Mouse (Mus musculus) heart, embryonic 12.5 days (tissue): ENCODE measurements around the gene Rnf222. TPM values are rescaled to one million over a fixed set of nuclear protein-coding genes. Genes with fewer than 3 reads are reported as not detected.

Source experiments
- ATAC-seq: fragments of 200-750 bp; cut with Nextera tagmentation; 2 replicates; pipeline ENCODE4 v1.8.0; 2017; ENCODE audit warnings: moderate TSS enrichment, moderate library complexity; ENCODE audit not compliant: insufficient number of reproducible peaks, low FRiP score
- H3K27ac ChIP-seq: fragments of 300-500 bp; sonication (generic); 2 replicates; pipeline ENCODE4 v1.5.1; 2016; ENCODE audit warnings: mild to moderate bottlenecking, moderate library complexity; ENCODE audit not compliant: poor library complexity, severe bottlenecking
- H3K27me3 ChIP-seq: fragments of 300-500 bp; sonication (generic); replicated peaks from 2 replicates; pipeline ENCODE4 v1.6.1; 2016; ENCODE audit warnings: mild to moderate bottlenecking, moderate library complexity
- H3K36me3 ChIP-seq: fragments of 300-500 bp; sonication (generic); 2 replicates; pipeline ENCODE4 v1.6.1; 2016; ENCODE audit warnings: mild to moderate bottlenecking, moderate library complexity
- H3K4me1 ChIP-seq: fragments of 300-500 bp; sonication (generic); replicated peaks from 2 replicates; pipeline ENCODE4 v1.6.1; 2016; ENCODE audit warnings: mild to moderate bottlenecking
- H3K4me2 ChIP-seq: fragments of 300-500 bp; sonication (generic); 2 replicates; pipeline ENCODE4 v1.6.1; 2016; ENCODE audit warnings: mild to moderate bottlenecking, moderate library complexity
- H3K4me3 ChIP-seq: fragments of 300-500 bp; sonication (generic); 2 replicates; pipeline ENCODE4 v1.5.1; 2016; ENCODE audit warnings: mild to moderate bottlenecking
- H3K9ac ChIP-seq: fragments of 300-500 bp; sonication (generic); 2 replicates; pipeline ENCODE4 v1.6.1; 2016; ENCODE audit warnings: mild to moderate bottlenecking, moderate library complexity
- H3K9me3 ChIP-seq: fragments of 300-500 bp; sonication (generic); replicated peaks from 2 replicates; pipeline ENCODE4 v1.6.1; 2016; ENCODE audit warnings: mild to moderate bottlenecking, moderate library complexity
- WGBS: fragments of 180-500 bp; shearing (Covaris S2); methylation state at CpG from one replicate; pipeline ENCODE4 v1.1.7; 2016; 5-methylcytosine and 5-hydroxymethylcytosine counted together
- polyA plus RNA-seq: library from polyadenylated mRNA; unstranded; fragments of >200 nt; fragmentation: Nextera tagmentation; extraction: Ambion mirVana; gene quantifications from 2 replicates; pipeline ENCODE4 v1.2.1, GENCODE M21; 2016

Gene Rnf222
- polyA plus RNA-seq, 1 experiment from 2014 or later, result 0.17 TPM

DNA sequence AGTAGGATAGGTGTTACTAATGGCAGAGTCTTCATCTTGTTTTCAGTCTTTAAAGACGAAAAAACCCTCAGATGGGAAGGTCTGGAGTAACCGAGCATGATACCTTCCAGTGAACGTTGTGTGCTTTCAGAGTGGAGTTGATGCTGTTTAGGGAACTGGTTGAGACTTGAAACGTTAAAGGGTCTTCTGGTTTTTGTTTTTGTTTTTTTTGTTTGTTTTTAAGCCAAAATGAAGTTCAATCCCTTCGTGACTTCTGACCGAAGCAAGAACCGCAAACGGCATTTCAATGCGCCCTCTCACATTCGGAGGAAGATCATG lies 13.7 kb downstream of the Rnf222 start:
- Histone ChIP-seq H3K4me2 (peak overlapping the region; percentile 88), H3K4me1 (peaks cover 15% of the 10 kb centered on the region), H3K36me3 (peaks cover 46% of the 10 kb centered on the region), H3K9ac (peak overlapping the region; percentile 93), H3K27ac (peak overlapping the region; percentile 94), H3K27me3 (no peaks in the 10 kb centered on the region), H3K4me3 (peak overlapping the region; percentile 78), H3K9me3 (no peaks in the 10 kb centered on the region)
- under 1% methylated on average over 10 of the region's 10 CpGs for WGBS
- ATAC-seq, result no peak

- Histone ChIP-seq H3K9ac (peak overlapping the region; percentile 93), H3K36me3 (peaks cover 50% of the 10 kb centered on the region), H3K27ac (0 out of 2 replicates have a peak overlapping the region, but pooled peaks have one; percentile 28), H3K4me3 (peak overlapping the region; percentile 78), H3K9me3 (no peaks in the 10 kb centered on the region), H3K4me1 (peaks cover 15% of the 10 kb centered on the region), H3K27me3 (no peaks in the 10 kb centered on the region), H3K4me2 (peak overlapping the region; percentile 88)
- 2% methylated on average over 11 of the region's 11 CpGs for WGBS
- ATAC-seq, result no peak
These were observed 14.0 kb downstream of the Rnf222 start for GRCm38 (mm10) chr11:68902367-68902766.

DNA sequence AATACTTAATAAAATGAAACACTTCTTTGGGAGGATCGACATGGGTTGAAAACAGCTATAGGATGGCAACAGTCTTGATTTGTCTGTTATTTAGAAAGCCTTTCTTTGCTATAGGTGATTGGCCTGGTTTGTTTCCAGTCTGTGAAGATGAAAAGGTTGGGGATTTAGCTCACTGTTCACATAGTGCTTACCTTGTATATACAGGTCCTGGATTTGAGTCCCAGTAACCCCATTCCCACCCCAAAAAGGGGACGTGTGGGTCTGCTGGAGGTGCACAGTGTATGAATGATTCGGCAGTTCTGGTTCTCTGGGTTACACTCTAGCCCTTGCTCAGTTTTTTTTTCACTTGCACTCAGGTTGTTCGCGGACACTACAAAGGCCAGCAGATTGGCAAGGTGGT lies 14.5 kb downstream of the Rnf222 start:
- no peaks in the 10 kb centered on the region for H3K9me3 ChIP-seq
- H3K27ac ChIP-seq, result 0 out of 2 replicates have a peak overlapping the region, but pooled peaks have one; percentile 28
- no peak for ATAC-seq
- peaks cover 51% of the 10 kb centered on the region for H3K36me3 ChIP-seq
- peak overlapping the region; percentile 88 for H3K4me2 ChIP-seq
- H3K4me1 ChIP-seq, result peaks cover 15% of the 10 kb centered on the region
- H3K27me3 ChIP-seq, result no peaks in the 10 kb centered on the region
- WGBS, result 75% methylated on average over 5 of the region's 5 CpGs
- H3K9ac ChIP-seq, result peak overlapping the region; percentile 93
- H3K4me3 ChIP-seq, result peak overlapping the region; percentile 78

- Histone ChIP-seq H3K4me2 (no peak overlapping the region), H3K9me3 (no peaks in the 10 kb centered on the region), H3K4me1 (peaks cover 18% of the 10 kb centered on the region), H3K36me3 (peaks cover 51% of the 10 kb centered on the region), H3K27me3 (no peaks in the 10 kb centered on the region), H3K4me3 (no peak overlapping the region), H3K9ac (no peak overlapping the region), H3K27ac (no peak overlapping the region)
- ATAC-seq, result no peak
- 85% methylated on average over 2 of the region's 2 CpGs for WGBS
These were observed 15.4 kb downstream of the Rnf222 start for GRCm38 (mm10) chr11:68903775-68904174.

GRCm38 (mm10) chr11:68904375-68905137 lies 16.2 kb downstream of the Rnf222 start:
- Histone ChIP-seq H3K4me1 (peaks cover 24% of the 10 kb centered on the region), H3K4me2 (no peak overlapping the region), H3K9me3 (no peaks in the 10 kb centered on the region), H3K27ac (no peak overlapping the region), H3K27me3 (no peaks in the 10 kb centered on the region), H3K9ac (no peak overlapping the region), H3K36me3 (peaks cover 51% of the 10 kb centered on the region), H3K4me3 (no peak overlapping the region)
- 88% methylated on average over 8 of the region's 8 CpGs for WGBS
- no peak for ATAC-seq

- Histone ChIP-seq H3K36me3 (peaks cover 51% of the 10 kb centered on the region), H3K9ac (no peak overlapping the region), H3K9me3 (no peaks in the 10 kb centered on the region), H3K4me2 (no peak overlapping the region), H3K27ac (no peak overlapping the region), H3K4me3 (no peak overlapping the region), H3K4me1 (peaks cover 24% of the 10 kb centered on the region), H3K27me3 (no peaks in the 10 kb centered on the region)
- ATAC-seq, result no peak
- 86% methylated on average over 3 of the region's 3 CpGs for WGBS
These were observed 16.8 kb downstream of the Rnf222 start for GRCm38 (mm10) chr11:68905138-68905531.

DNA sequence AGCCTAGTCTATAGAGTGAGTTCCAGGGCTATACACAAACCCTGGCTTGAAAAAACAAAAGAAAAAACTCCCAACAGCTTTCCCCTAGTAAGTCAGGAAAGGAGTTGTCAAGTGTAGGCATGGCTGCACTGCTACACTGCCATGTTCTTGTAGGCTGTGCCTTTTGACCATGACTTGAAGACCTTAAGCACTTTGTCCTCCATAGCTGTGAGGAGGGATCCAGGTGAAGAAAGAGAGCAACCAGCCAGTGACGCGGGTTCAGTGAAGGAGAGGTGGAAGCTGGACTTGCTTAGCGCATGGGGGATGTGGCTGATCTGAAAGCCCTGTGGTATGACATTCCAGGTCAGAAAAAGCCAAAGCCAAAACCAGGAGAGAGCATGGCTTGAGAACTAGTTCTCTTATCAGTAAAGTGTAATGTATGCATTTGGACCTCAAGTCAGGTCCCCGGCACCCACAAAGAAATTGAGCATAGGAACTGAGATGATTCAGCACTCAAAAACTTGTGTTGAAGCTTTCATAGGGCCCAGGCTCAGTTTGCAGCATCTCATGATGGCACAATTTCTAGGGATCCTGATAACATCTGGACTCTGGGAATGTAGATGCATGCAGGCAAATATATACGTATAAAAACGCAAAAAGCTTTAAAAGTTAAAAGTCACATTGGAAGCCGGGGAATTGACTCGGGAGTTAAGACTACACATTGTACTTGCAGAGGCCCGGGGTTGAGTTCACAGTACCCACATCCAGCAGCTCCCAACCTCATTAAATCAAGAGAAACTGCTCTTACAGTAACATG lies 17.5 kb downstream of the Rnf222 start:
- ATAC-seq, result no peak
- WGBS, result 87% methylated on average over 9 of the region's 9 CpGs

DNA sequence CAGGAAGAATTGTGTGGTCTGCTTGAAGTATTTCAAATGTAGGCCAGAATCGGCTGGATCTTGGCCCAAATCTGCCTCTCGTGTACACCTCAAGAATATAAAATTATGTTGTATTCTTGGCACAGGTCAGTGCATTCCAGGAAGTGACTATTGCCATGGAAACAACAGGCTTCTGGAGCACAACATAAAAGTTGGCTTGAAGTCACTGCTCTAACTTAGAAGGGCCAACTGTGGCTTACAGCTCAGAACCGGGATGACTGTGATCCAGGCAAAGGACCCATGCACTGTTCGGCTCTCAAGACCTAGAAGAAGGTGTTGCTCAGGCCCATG lies 18.1 kb downstream of the Rnf222 start:
- no peaks in the 10 kb centered on the region for H3K27me3 ChIP-seq
- 75% methylated on average over 4 of the region's 4 CpGs for WGBS
- ATAC-seq, result no peak

More for the DNA sequence above, 17.5 kb downstream of the Rnf222 start:
- Histone ChIP-seq H3K9me3 (no peaks in the 10 kb centered on the region), H3K4me3 (no peak overlapping the region), H3K27ac (no peak overlapping the region), H3K4me2 (no peak overlapping the region), H3K27me3 (no peaks in the 10 kb centered on the region), H3K9ac (no peak overlapping the region), H3K4me1 (peaks cover 23% of the 10 kb centered on the region), H3K36me3 (peaks cover 51% of the 10 kb centered on the region)

DNA sequence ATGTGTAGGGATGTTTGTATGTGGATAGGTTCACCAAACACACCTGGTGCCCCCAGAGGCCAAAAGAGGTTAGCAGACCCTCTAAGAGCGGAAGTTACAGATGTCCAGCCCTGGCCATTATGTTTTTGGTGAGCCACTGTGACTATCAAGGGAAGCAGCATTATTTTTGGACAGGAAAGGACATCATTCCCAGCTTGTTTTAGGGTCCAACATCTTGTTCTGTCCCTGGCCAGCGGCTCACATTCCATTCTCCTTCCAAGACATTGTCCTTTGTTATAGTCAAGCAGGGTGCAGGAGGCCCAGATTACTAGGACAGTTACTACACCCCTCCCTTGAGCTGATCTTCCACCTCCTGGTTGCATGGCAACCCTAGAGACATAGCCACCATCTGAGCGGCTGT lies 18.9 kb downstream of the Rnf222 start:
- 81% methylated on average over 3 of the region's 3 CpGs for WGBS
- ATAC-seq, result no peak
- no peak overlapping the region for H3K27ac ChIP-seq

More for the DNA sequence above, 18.1 kb downstream of the Rnf222 start:
- Histone ChIP-seq H3K9me3 (no peaks in the 10 kb centered on the region), H3K36me3 (peaks cover 51% of the 10 kb centered on the region), H3K4me2 (no peak overlapping the region), H3K4me1 (peaks cover 20% of the 10 kb centered on the region), H3K4me3 (no peak overlapping the region), H3K9ac (no peak overlapping the region), H3K27ac (no peak overlapping the region)

GRCm38 (mm10) chr11:68908846-68909503 lies 20.6 kb downstream of the Rnf222 start:
- Histone ChIP-seq H3K9me3 (peaks cover 5% of the 10 kb centered on the region; the same call in 1 of the 2 replicates), H3K4me2 (no peak overlapping the region), H3K4me1 (peaks cover 10% of the 10 kb centered on the region), H3K4me3 (no peak overlapping the region), H3K27ac (0 out of 2 replicates have a peak overlapping the region, but pooled peaks have one; percentile 6), H3K9ac (no peak overlapping the region), H3K27me3 (no peaks in the 10 kb centered on the region), H3K36me3 (peaks cover 34% of the 10 kb centered on the region)
- ATAC-seq, result no peak
- 37% methylated on average over 7 of the region's 7 CpGs for WGBS

More for the DNA sequence above, 18.9 kb downstream of the Rnf222 start:
- Histone ChIP-seq H3K9ac (no peak overlapping the region), H3K36me3 (peaks cover 51% of the 10 kb centered on the region), H3K9me3 (no peaks in the 10 kb centered on the region), H3K4me2 (no peak overlapping the region), H3K4me1 (peaks cover 20% of the 10 kb centered on the region), H3K4me3 (no peak overlapping the region), H3K27me3 (no peaks in the 10 kb centered on the region)
